Mouse (Mus musculus): ENCODE results near the gene Trp73.

Trp73 gene

GRCm38 (mm10) chr4:154140182-154140212, at the start of gene Trp73:
TSS of gene Trp73 (minus strand) at chr4:154140208.
- no peak for DNase-seq (ENCODE audit: low spot score in 2 of 2)

DNA sequence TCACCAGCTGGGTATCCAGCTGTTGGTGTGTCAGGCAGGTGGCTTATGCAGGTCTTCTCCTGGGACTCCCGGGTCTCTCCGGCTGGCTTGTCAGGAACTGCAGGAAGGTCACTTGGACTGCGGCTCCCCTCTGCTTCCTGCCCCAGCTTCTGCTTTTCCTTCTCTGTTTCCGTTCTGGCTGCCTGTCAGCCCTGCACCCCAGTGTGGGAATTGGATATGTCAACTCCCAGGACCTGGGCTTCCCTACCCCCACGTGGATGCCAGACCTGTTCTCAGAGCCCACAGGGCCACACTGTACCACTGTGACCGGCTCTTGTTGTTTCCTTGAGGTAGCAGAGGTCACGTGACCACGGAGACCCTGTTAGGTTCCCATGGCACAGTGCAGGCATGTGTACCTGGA, 48.9 kb upstream of the Trp73 start:
- DNase-seq (ENCODE audit: low spot score in 2 of 2) = no peak

DNA sequence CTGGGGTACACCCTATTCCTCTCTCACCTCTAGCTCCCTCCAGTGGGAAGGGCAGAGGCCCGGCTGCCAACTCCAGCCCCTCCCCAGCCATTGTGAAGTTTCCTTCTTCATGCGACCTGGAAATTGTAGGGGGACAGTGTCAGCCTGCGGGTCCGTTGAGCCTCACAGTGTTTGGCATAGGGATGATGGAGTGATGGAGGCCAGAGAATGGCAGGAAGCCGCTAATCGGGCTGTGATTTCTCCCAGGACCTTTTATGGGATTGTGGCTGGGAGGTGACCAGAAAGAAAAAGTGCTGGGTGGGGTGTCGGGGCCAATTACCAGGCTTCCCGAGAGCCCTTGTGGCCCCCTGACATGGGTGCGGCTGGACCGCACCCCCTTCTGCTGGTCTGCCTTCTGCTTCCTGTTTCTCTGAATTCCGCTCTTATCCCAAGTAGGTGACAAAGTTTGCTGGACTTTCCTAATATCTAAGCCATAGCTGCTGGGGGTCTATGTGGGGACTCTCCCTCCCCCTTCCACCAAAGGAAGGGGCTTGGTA, 46.1 kb upstream of the Trp73 start:
- no peak for DNase-seq (ENCODE audit: low spot score in 2 of 2)

- no peak for DNase-seq (ENCODE audit: low spot score in 2 of 2)
These were observed 45.0 kb upstream of the Trp73 start for GRCm38 (mm10) chr4:154185001-154185400.

GRCm38 (mm10) chr4:154183566-154183965, 43.6 kb upstream of the Trp73 start:
- DNase-seq (ENCODE audit: low spot score in 2 of 2) = no peak

DNA sequence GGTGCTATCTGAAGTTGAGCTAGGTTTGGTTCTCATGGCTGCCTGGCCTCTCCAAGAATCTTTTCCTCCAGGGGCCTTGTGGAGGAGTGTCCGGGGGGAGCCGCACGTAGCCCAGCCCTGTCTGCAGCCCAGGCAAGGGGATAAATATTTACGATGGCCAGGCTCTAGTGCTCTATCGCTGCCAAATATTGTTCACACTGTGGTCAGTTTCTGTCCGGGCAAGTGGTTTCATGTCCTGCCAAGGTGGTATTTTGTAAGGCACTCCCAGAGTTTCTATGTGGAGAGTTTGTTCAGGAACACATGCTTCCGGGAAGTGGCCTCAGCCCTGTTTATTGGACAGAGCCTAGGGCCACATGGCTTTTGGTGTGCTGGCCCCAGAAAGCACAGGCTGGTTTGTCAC, 41.0 kb upstream of the Trp73 start:
- no peak for DNase-seq (ENCODE audit: low spot score in 2 of 2)

DNA sequence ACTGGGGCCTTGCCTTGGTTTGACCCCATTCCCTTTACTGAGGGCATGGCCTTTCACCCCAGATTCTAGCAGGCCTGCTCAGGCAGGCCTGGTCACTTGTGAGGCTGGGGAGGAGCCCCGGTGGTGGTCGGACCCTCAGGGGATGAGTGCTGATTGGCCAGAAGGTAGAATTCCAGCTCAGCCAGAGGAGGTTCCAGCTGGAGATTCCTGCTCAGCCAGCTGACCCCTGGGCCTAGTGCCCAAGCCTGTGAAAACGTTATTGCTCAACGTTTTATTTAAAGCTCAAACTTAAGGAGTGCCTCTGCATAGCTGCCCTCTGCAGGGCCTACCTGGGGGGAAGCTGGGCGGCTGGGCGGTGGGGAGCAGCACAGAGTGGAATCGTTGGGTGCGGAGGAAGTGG, 37.2 kb upstream of the Trp73 start:
- DNase-seq (ENCODE audit: low spot score in 2 of 2) = no peak

GRCm38 (mm10) chr4:154171931-154172604, 32.1 kb upstream of the Trp73 start:
- DNase-seq (ENCODE audit: low spot score in 2 of 2) = no peak

DNA sequence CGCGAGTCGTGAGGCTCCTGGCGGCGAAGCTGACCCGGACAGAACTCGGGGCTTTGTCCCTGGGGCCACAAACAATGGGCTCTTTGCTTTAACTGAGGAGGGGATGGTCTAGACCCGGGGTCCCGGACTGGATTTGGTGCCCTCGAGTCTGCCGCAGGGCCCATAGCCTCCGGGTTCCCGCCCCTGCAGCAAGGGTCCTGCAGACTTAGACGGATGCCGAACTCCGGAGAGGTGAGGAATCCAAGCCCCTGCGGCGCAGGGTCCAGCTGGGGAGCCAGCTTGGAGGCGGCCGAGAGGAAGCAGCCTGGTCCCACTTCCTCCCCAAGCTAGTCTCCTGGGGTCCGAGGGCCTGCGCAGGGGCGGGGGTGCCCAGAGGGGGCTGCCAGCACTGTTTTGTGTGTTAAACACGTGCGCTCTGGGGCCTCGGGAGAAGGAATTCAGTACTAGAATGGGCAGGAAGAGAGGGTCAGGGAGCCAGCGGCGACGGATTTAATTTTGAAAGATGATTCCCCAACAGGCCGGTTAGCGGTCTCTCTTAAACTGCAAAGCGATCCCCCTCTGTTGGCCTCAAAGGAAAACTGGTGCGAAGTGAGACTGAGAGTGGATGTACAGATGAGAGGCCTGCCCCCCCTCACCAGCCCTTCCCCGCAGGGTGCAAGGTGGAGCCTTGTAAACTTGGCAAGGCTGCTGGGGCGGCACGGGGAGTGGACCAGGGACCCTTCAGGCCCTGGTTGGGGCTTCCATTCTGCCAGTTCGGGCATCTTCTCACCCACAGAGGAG, 31.3 kb upstream of the Trp73 start:
- no peak for DNase-seq (ENCODE audit: low spot score in 2 of 2)

DNA sequence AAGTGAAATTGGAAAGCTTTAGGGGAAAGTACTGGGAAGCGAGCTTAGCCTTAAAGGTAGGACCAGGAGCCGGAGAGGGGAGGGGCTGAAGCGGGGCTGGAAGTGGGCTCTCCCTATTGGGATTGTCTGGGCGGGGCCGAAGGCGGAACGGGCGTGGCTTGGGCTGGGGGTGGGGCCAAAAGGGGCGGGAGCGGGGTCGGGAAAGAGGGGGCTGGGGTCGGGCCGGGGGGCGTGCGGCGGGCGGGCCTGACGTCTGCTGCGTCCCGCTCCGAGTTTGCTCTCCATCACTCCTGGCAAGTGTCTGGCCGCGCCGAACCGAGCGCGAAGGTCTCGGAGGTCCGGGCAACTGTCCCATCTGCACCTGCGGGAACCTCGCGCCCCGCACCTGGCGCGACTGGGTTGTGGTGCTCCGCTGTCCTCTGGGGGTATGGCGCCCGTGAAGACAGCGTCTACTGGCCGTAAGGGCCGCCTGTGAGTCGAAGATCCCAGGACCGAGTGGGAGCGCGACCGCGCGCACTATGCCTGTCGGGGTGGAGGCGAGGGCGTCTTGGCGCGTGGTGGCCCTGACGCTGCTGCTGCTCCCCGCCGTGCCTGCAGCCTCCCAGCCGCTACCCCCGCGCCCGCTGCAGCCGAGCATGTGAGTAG, 30.6 kb upstream of the Trp73 start, which contains the start of gene Megf6:
Gene Megf6 (plus strand): TSS at position 225 of the 645 bp plus-strand sequence.
- no peak for DNase-seq (ENCODE audit: low spot score in 2 of 2)

DNA sequence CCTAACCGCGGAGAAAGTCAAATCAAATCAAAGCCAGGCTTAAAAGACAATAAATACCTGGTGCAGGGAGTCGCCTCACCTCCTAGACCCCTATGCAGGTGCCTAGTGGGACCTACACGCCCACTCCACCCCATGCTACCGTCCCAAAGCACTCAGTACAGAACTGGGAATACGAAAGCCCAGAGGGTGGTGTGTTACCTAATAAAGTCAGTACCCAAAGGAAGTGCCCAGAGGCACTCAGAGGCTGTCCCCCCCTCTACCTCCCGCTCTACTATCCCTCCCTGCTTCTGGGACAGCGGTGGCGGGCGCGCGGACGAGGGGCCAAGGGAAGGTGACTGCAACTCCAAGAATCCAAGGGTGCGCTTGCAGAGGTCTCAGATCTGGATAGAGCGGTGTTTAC, 30.0 kb upstream of the Trp73 start:
- DNase-seq (ENCODE audit: low spot score in 2 of 2) = no peak

- DNase-seq (ENCODE audit: low spot score in 2 of 2) = peak in 1 of 2 experiments; percentile 75
These were observed 27.0 kb upstream of the Trp73 start for GRCm38 (mm10) chr4:154167053-154167452.

DNA sequence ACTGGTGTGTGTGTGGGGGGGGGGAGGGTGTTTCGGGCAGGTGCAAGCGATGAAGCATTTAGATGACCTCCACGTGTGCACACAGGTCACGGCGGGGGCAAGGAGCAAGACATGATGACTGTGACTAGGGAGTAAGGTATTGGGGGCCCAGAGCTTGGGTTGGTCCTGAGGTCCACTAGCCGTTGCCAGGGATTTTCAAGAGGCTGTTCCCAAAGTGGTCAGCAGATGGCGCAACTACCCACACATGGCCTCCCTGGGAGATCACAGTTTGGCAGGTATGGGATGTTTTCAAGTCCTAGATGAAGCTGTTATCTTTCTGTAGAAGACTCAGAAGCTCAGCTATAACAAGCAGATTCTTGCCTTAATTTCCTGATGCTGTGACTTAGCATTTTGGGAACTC, 23.3 kb upstream of the Trp73 start:
- DNase-seq (ENCODE audit: low spot score in 2 of 2) = peak; percentile 65 to 77

DNA sequence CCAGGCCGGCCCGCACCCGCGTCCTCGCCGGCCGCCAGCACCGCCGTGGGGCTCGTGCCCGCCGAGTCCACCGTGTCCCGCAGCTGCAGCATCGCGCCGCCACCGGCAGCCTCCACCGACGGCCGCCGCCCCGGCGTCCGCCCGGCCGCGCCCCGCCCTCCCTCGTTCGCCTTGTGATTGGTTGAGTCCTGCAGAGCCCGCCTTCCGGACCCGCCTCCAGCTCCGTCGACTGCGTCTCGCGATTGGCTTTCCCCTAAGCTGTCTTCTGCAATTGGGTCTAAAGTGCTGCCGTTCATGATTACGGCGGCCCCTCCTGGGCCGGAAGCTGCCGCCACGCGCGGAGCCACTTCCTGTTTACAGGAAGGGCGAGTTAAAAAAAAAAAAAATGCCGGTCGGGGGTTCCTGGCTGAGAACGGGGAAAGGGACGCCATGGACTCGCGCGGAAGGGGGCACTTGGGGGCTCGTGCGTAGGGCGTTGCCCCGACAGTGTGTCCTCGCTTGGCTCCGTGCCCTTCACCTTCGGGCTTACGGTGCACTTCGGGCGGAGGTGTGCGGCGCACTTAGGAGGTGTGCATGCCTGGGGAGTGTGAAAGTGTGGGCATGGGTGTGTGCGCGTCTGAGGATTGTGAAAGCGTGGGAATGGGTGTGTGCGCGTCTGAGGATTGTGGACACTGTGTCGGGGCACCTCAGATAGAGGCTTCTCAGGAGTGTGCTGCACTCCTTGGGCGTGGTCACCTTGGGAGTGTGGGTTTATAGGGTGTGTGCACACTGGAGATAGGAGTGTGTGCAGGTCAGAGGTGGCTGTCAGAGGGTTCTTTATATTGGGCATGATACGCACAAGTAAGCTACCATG, 20.8 kb upstream of the Trp73 start, which contains the start of gene Tprgl:
Gene Tprgl (minus strand): TSS at position 129 of the 853 bp plus-strand sequence.
- DNase-seq (ENCODE audit: low spot score in 2 of 2) = peak; percentile 98 to 99

DNA sequence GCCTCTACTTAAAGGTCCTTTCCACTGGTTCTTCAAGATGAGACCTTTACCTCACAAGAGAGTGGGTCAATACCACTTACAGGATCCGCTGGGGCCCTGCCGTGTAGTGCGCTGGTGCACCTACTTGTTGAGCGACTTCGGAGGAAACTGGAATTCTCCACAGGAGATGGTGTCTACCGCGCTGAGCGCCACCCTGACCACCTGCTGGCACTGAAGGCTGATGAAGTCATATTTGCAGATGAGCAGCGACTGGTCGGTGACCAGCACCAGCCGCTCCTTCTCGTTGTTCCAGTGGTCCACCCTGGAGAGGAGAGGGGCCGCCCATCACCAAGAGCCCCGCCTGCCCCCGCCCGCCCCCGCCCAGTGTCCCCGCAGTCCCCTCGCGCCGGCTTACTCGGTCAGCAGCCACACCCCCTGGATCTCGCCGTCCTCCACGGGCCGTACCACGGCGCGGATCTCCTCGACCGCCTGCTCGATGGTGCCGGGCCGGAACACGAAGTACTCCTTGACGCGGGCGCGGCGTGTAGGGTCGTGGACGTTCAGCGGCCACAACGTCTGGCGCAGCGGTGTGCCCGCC, 20.0 kb upstream of the Trp73 start:
- DNase-seq (ENCODE audit: low spot score in 2 of 2) = peak; percentile 53 to 63

- peak; percentile 87 to 89 for DNase-seq (ENCODE audit: low spot score in 2 of 2)
These were observed 19.0 kb upstream of the Trp73 start for GRCm38 (mm10) chr4:154159002-154159401.

DNA sequence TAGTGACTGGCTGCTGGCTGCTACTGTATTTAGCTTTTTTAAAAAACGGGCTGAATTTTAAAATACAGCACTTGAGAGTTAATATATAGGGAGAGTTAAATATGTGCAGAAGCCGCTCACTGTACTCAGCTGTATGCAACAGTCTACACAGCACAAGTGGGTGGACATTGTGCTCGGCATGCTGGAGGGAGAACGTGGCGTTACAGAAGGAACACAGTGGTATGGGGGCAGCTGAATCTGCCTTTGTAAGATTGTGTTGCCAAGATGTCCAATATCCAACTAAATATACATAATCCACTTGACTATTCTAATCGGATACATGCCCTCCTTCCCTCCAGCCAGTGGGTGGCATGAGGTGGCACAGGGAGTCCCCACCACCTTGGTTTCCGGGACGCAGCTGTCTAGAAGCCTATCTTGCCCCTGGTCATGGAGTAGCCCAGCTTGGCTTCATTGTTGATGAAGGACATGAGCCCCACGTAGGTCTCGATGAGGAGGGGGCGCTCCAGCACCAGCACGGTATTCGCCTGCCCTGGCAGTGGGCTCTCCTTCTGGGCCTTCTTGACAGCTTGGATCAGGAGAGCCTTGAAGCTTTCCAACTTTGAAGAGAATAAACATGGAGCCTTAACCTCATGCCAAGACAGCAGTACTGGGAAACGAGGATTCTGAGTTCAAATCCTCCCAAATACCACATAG, 18.1 kb upstream of the Trp73 start:
- no peak for DNase-seq (ENCODE audit: low spot score in 2 of 2)

GRCm38 (mm10) chr4:154156050-154156449, 16.0 kb upstream of the Trp73 start:
- DNase-seq (ENCODE audit: low spot score in 2 of 2) = no peak

DNA sequence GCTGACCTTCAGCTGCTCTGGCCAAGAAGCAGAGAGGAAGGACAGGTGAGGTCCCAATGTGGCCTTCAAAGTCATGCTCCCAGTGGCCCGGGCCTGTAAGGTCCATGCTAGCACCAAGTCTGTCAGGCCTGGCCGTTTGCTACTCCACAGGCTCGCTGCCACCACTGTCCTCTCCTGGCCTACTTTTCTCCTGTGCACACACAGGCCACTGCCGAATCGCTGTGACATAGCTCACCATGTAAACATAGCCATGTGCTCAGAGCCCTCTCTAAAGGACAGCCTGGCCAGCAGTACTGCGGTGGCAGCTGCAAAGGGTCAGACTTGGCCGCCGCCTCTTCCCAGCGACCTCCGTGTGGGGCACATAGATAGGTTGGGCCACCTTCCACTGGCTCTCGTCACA, 14.1 kb upstream of the Trp73 start:
- no peak for DNase-seq (ENCODE audit: low spot score in 2 of 2)

DNA sequence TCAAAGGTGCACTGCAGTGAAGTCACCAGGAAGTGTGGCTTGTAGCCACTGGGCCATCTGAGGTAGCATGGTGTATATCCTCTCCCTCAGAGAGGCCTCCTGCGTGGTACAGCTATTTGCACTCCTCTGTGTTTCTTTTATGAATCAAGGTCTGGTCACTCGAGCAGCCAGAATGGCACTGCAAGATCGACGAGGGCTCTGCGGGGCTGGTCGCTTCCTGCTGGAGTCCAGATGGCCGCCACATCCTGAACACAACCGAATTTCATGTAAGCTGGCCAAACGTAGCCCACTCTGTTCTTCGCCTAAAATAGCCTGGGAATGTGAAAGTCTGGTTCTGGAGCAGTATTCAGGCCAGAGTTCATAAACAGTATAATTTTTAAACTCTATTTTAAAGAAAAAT, 6.3 kb upstream of the Trp73 start:
- no peak for DNase-seq (ENCODE audit: low spot score in 2 of 2)

- no peak for DNase-seq (ENCODE audit: low spot score in 2 of 2)
These were observed 4.7 kb upstream of the Trp73 start for GRCm38 (mm10) chr4:154144712-154145111.

All from right cerebral cortex, postnatal 10 days (tissue).